Mouse (Mus musculus) C2C12 (cell line): Measurements from ENCODE around the gene Gm28048.

ENCODE experiments used
- CTCF ChIP-seq: IDR thresholded peaks from one replicate; pipeline ENCODE4 v1.5.1; 2011; ENCODE audit not compliant: control insufficient read depth, insufficient read depth, insufficient read length
- FOSL1 ChIP-seq: IDR thresholded peaks from one replicate; pipeline ENCODE4 v1.8.0; 2011; ENCODE audit warnings: mild to moderate bottlenecking, low read length; ENCODE audit not compliant: poor library complexity, insufficient read depth, severe bottlenecking
- MAX ChIP-seq: IDR thresholded peaks from one replicate; pipeline ENCODE4 v1.6.1; 2011; ENCODE audit warnings: mild to moderate bottlenecking, control low read depth
- USF1 ChIP-seq: IDR thresholded peaks from one replicate; pipeline ENCODE4 v1.6.1; 2011; ENCODE audit warnings: low read depth, mild to moderate bottlenecking, control low read depth, moderate library complexity

DNA sequence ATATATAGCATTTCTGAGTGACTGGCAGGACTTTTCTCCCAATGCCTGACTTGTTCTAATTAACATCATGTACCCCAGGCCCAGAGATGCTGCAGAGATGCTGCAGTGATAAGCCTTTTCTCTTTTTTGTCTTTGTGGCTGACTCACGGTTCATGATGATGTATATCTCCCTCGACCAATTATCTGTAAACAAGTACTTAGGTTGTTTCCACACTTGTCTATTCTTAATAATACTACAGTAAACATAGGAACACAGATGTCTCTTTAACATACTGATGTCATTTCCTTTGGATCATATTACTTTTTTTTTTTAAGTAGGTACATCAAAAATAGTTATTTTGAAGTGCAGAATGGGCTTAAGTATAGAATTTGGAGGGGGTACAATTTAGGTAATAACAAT is 79.0 kb downstream of the Gm28048 start:
- TF ChIP-seq CTCF (no peak), USF1 (no peak), MAX (no peak), FOSL1 (no peak)
